Mouse (Mus musculus) midbrain, embryonic 10.5 days (tissue): Measurements from ENCODE around the gene D430042O09Rik. TPM values are rescaled to one million over a fixed set of nuclear protein-coding genes. Genes with fewer than 3 reads are reported as not detected.

Source experiments
- DNase-seq: peaks from one replicate; pipeline ENCODE4 v3.0.0-alpha.2; 2017; ENCODE audit warnings: low spot score
- H3K27ac ChIP-seq: fragments of 300-500 bp; sonication (generic); replicated peaks from 2 replicates; pipeline ENCODE4 v1.5.1; 2016; ENCODE audit warnings: mild to moderate bottlenecking
- H3K27me3 ChIP-seq: fragments of 300-500 bp; sonication (generic); 2 replicates; pipeline ENCODE4 v1.6.1; 2016; ENCODE audit warnings: low read depth, mild to moderate bottlenecking; ENCODE audit not compliant: poor library complexity, severe bottlenecking
- H3K36me3 ChIP-seq: fragments of 300-500 bp; sonication (generic); 2 replicates; pipeline ENCODE4 v1.6.1; 2016; ENCODE audit warnings: mild to moderate bottlenecking, moderate library complexity
- H3K4me1 ChIP-seq: fragments of 300-500 bp; sonication (generic); 2 replicates; pipeline ENCODE4 v1.6.1; 2016
- H3K4me3 ChIP-seq: fragments of 300-500 bp; sonication (generic); 2 replicates; pipeline ENCODE4 v1.5.1; 2016; ENCODE audit warnings: mild to moderate bottlenecking, moderate library complexity
- H3K9me3 ChIP-seq: fragments of 300-500 bp; sonication (generic); replicated peaks from 2 replicates; pipeline ENCODE4 v1.6.1; 2016; ENCODE audit warnings: mild to moderate bottlenecking
- WGBS: fragments of 180-500 bp; shearing (Covaris S2); methylation state at CpG from one replicate; pipeline ENCODE4 v1.1.7; 2016; 5-methylcytosine and 5-hydroxymethylcytosine counted together
- polyA plus RNA-seq: library from polyadenylated mRNA; unstranded; fragments of >200 nt; fragmentation: Nextera tagmentation; extraction: Ambion mirVana; gene quantifications from 2 replicates; pipeline ENCODE4 v1.2.1, GENCODE M21; 2016

The D430042O09Rik gene
- polyA plus RNA-seq, 1 experiment from 2014 or later = 8.8 TPM

DNA sequence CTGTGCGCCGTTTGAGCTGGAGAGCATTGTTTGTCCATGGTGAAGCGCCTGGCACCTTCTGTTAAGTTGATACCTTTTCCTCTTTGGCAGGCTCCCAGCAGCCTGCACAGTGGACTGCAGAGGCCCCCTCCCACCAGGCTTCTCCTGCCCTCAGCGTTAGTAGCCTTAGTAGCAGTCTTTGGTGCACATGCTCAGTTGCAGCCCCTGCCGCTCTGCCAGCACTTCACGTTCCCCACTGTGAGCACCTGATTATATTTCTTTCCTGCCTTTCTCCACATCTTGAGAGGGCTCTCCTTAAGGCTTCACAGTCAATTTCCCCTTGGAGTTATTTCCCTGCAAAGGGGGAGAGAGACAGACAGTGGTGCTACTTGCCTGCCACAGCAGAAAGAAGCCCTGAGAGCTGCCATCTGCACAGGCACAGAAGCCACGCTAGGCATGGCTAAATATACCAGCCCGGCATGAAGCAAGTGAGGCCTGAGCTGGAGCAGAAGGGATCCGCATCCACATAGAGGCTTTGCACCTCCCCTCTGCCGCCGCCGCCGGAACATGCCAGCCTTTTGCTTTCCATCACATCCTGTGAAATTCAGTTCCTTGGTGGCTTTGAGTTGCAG lies 65.4 kb downstream of the D430042O09Rik start:
- H3K27me3 ChIP-seq = no peaks in the 10 kb centered on the region
- H3K36me3 ChIP-seq = peaks cover 25% of the 10 kb centered on the region
- no peak overlapping the region for H3K27ac ChIP-seq
- WGBS = 84% methylated on average over 13 of the region's 13 CpGs
- DNase-seq = no peak
- H3K9me3 ChIP-seq = no peaks in the 10 kb centered on the region
- H3K4me1 ChIP-seq = no peaks in the 10 kb centered on the region
- H3K4me3 ChIP-seq = no peak overlapping the region

DNA sequence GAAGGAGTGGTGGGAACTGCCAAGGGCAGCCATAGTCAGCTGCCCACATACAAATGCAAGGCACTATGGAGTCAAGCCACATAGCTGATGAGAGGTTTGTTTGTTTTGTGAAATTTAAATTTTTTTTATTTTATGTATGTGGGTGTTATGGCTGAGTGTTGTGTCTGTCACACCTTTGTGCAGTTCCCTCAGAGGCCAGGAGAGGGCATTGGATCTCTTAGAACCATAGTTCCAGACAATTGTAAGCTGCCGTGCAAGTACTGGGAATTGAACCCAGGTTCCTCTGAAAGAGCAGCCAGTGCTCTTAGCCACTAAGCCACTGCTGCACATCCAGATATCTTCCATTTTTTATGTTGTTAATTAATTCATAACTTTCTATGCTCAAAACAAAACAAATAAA lies 75.5 kb downstream of the D430042O09Rik start:
- no peak for DNase-seq
- 63% methylated on average over 1 of the region's 1 CpGs for WGBS
- Histone ChIP-seq H3K4me3 (no peak overlapping the region), H3K36me3 (no peaks in the 10 kb centered on the region), H3K4me1 (no peaks in the 10 kb centered on the region), H3K9me3 (no peaks in the 10 kb centered on the region), H3K27ac (no peak overlapping the region), H3K27me3 (no peaks in the 10 kb centered on the region)

DNA sequence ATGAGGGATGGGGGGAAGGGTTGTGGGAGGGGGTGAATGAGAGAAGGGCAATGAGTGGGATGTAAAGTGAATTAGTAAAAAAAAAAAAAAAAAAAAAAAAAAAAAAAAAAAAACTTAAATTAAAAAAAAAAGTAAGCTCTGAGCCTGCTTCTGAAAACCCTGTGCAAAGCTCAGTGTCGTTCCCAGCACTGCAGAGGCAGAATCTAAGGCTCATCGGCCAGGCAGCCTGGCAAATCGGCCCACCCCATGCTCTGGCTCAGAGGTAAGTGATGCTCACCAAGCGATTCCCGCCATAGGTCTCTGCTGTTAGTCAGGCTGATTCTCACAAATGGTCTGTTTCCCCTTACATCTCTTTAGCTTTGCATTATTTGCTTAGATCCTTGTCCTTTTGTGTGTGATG lies 78.4 kb downstream of the D430042O09Rik start:
- Histone ChIP-seq H3K9me3 (no peaks in the 10 kb centered on the region), H3K27me3 (no peaks in the 10 kb centered on the region), H3K4me3 (no peak overlapping the region), H3K27ac (no peak overlapping the region; the same call in 1 of the 2 replicates), H3K4me1 (peaks cover 11% of the 10 kb centered on the region), H3K36me3 (no peaks in the 10 kb centered on the region)
- 80% methylated on average over 5 of the region's 5 CpGs for WGBS
- DNase-seq = no peak

DNA sequence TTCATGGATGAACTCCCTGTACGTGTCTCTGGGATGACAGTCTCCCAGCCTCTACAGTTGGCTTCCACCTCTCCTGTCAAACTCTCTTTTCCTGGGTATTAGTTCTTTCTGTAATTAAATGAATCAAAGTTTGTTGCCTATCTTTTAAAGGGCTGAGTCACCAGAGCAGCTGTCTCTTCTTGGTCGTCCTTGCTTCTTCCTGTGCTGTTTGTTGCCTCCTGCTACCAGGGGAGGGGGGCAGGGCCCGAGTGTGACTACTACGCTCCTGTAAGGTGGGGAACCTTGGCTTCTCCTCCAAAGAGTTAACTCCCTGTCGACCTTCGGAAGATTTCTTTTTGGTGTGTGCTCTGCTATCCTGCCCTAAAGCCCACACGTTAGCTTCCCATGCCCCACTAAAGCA lies 79.4 kb downstream of the D430042O09Rik start:
- Histone ChIP-seq H3K27me3 (no peaks in the 10 kb centered on the region), H3K4me1 (peaks cover 11% of the 10 kb centered on the region), H3K4me3 (no peak overlapping the region), H3K27ac (no peak overlapping the region), H3K9me3 (no peaks in the 10 kb centered on the region), H3K36me3 (no peaks in the 10 kb centered on the region)
- DNase-seq = no peak
- WGBS = 78% methylated on average over 7 of the region's 7 CpGs

DNA sequence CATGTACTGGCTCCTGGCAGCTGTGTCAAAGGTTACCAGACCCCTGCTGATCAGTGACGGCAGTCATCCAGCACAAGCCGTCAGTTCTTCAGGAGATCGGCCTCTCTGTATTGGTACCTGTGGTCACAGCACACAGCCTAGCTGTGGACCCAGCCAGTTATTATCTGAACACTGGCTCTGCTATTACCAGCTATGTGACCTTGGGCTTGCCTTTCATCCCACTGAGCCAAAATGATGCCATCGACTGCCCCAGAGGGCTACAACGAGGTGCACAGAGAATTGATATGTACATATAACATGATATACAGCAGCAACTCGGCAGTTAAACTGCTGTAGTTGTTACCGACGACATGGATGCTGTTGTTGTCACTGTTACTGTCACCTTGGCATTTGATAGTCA lies 82.4 kb downstream of the D430042O09Rik start:
- DNase-seq = no peak
- WGBS = 75% methylated on average over 8 of the region's 8 CpGs
- Histone ChIP-seq H3K36me3 (no peaks in the 10 kb centered on the region), H3K4me3 (no peak overlapping the region), H3K27me3 (no peaks in the 10 kb centered on the region), H3K27ac (0 out of 2 replicates have a peak overlapping the region, but pooled peaks have one; percentile 28), H3K9me3 (no peaks in the 10 kb centered on the region), H3K4me1 (peaks cover 14% of the 10 kb centered on the region)

DNA sequence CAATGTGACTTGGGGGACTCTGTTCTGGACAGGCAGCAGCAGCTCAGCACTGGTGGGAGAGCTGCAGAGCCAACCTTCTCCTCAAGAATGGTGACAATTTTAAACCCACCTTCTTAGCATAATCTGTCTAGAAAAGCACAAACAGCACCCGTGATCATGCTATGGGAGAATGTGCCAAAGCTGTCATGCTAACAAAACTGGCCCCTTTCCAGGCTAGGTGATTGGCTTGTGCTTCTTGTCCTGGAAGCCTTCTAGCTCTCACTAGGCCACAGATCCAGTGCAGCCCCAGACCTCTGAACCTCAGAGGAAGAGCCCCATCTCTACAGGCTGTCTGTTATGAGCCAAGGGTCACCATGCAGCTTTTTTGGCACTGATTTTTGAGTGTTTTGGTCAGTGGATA lies 98.9 kb downstream of the D430042O09Rik start:
- 89% methylated on average over 1 of the region's 1 CpGs for WGBS
- no peaks in the 10 kb centered on the region for H3K9me3 ChIP-seq
- no peak for DNase-seq
- H3K36me3 ChIP-seq = no peaks in the 10 kb centered on the region
- no peaks in the 10 kb centered on the region for H3K27me3 ChIP-seq
- H3K27ac ChIP-seq = no peak overlapping the region
- H3K4me3 ChIP-seq = no peak overlapping the region
- no peaks in the 10 kb centered on the region for H3K4me1 ChIP-seq

DNA sequence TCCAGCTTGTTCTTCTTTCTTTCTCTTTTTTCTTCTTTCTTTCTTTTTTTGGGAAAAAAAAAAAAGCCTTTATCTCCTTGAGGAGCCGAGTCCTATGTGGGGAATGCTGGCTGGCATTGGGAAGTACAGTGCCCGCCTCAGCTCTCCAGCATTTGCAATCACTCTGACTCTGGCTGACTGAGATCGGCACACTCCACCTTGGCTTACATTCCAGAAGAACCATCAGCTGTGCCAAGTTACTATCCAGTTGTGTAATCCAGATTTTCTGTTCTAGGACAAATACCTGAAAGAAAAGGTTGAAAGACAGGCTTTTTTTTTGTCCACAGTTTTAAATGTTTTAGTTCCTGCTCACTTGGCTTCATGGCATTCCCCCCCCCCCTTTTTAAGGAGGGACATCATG lies 100.5 kb downstream of the D430042O09Rik start:
- peaks cover 6% of the 10 kb centered on the region for H3K36me3 ChIP-seq
- no peaks in the 10 kb centered on the region for H3K27me3 ChIP-seq
- H3K27ac ChIP-seq = no peak overlapping the region
- no peaks in the 10 kb centered on the region for H3K9me3 ChIP-seq
- DNase-seq = no peak
- H3K4me3 ChIP-seq = no peak overlapping the region
- no peaks in the 10 kb centered on the region for H3K4me1 ChIP-seq
- 88% methylated on average over 3 of the region's 3 CpGs for WGBS

DNA sequence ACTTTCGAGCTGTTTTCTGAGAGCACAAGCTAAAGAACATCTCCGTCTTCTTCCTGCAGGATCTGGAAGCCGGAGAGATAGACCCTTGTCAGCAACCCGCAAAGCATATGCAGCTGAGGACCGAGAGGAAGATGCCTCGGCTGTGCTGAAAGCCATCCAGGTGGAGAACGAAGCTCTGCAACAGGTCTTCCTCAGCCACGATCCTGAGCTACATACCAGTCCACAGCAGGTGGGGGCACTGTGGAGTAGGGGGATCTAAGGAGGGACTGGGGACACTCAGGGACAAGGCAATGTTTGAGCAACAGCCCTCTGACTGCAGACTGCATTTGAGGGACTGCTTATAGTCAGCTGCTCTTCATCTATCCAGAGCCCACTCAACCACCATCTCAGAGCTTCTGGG lies 105.0 kb downstream of the D430042O09Rik start:
- H3K4me3 ChIP-seq = no peak overlapping the region
- 89% methylated on average over 8 of the region's 8 CpGs for WGBS
- H3K27ac ChIP-seq = no peak overlapping the region
- no peak for DNase-seq
- H3K4me1 ChIP-seq = peaks cover 6% of the 10 kb centered on the region
- no peaks in the 10 kb centered on the region for H3K9me3 ChIP-seq
- H3K36me3 ChIP-seq = peaks cover 29% of the 10 kb centered on the region
- H3K27me3 ChIP-seq = no peaks in the 10 kb centered on the region

DNA sequence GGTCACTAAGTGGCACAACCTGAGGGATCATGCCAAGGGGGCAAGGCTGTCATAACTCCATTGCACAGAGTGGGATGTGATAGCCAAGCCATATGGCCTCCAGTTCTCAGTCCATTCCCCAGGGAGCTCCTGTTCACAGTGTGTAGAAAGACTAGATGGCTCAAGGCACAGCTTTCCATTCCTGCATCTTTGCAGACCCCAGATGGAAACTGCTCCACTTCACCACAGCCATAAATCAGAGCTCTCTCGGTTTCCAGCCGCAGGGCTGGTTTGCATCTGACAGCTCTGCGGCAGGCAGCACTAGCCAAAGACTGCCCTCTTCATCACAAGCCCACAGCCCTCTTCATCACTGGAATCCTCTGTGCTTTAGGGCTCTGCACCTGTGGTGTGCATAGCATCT lies 108.0 kb downstream of the D430042O09Rik start:
- Histone ChIP-seq H3K27me3 (no peaks in the 10 kb centered on the region), H3K27ac (no peak overlapping the region), H3K4me1 (peaks cover 6% of the 10 kb centered on the region), H3K4me3 (no peak overlapping the region), H3K9me3 (no peaks in the 10 kb centered on the region), H3K36me3 (peaks cover 29% of the 10 kb centered on the region)
- no peak for DNase-seq
- WGBS = 95% methylated on average over 3 of the region's 3 CpGs

DNA sequence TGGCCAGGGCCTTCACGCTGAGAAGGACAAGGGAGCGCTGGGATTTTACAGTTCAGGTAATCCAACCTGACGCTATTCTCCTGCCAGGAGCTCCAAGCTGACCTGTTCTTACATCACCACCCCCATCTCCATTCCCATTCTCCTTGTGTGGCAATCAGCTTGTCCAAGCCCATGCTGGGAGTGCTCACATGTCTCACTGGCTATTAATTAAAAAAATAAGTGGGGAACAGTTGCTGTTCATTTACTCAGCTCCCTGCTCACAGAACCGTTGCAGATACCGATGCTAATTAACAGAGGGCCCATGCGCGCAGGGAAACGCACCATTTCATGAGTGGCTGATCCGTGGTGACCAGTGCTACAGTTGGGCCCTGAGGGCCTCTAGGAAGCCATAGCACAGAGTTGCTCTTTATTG lies 110.6 kb downstream of the D430042O09Rik start:
- Histone ChIP-seq H3K36me3 (peaks cover 22% of the 10 kb centered on the region), H3K4me3 (no peak overlapping the region), H3K4me1 (peaks cover 6% of the 10 kb centered on the region), H3K27ac (no peak overlapping the region), H3K27me3 (no peaks in the 10 kb centered on the region), H3K9me3 (no peaks in the 10 kb centered on the region)
- no peak for DNase-seq
- WGBS = 77% methylated on average over 9 of the region's 9 CpGs

DNA sequence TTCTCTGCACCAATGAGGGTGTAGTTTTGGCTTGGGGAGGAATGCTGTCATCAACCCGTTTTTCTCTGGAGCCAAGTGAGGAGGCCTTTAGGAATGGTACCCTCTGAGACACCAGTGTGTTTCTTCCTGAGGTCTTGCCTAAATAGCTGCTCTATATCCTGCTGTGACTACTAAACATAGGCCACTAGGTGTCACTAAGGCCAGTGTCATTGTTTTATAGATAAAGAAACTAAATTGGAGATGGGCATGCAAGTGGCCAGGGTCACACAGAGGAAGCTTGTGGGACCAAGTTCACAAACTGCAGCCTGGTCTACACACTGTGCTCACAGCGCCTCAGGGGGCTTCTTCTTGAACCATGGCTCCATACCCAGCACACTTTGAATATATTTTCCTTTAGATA lies 112.5 kb downstream of the D430042O09Rik start:
- H3K27ac ChIP-seq = no peak overlapping the region

DNA sequence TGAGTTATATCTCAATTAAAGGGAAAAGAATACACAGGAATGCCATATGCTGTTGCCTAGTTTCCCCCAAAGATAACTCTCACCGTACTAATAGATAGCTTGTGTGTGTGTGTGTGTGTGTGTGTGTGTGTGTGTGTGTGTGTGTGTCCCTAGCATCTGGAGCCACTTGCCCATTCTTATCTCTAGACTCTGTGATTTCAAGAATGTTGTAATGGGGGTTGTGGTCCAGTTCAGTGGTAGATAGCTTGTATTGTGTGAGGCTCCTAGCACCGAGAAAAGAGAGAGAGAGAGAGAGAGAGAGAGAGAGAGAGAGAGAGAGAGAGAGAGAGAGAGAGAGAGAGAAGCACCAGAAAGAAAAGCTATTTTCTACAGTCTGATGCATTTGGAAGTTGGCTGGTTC lies 118.7 kb downstream of the D430042O09Rik start:
- DNase-seq = no peak
- Histone ChIP-seq H3K4me1 (peaks cover 18% of the 10 kb centered on the region), H3K27me3 (no peaks in the 10 kb centered on the region), H3K27ac (no peak overlapping the region), H3K4me3 (no peak overlapping the region), H3K36me3 (peaks cover 6% of the 10 kb centered on the region; the same call in 1 of the 2 replicates), H3K9me3 (no peaks in the 10 kb centered on the region)
- WGBS = 85% methylated on average over 2 of the region's 2 CpGs

More for the DNA sequence above, 112.5 kb downstream of the D430042O09Rik start:
- Histone ChIP-seq H3K4me1 (peaks cover 6% of the 10 kb centered on the region), H3K9me3 (no peaks in the 10 kb centered on the region), H3K36me3 (peaks cover 6% of the 10 kb centered on the region), H3K27me3 (no peaks in the 10 kb centered on the region), H3K4me3 (no peak overlapping the region)
- WGBS = 56% methylated on average over 2 of the region's 2 CpGs
- DNase-seq = no peak

DNA sequence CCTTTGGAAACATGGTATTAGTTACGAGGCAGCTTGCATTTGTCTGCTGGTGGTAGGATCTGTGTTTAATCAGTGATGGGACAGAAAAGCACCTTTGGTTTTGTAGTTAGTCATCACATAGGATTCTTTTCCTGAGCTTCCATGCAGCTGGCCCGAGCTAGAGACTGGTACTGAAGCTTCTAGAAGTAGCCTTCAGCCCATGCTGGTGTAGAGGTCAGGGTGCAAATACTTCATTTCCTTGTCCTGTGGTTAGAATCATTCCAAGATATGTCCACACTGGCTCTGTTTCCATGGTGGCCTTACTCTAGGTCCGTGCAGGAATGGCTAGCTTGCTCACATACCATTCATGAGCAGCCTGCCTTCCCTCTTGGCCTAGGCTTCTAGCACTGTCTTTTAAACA lies 119.2 kb downstream of the D430042O09Rik start:
- DNase-seq = no peak
- WGBS = 81% methylated on average over 3 of the region's 3 CpGs

DNA sequence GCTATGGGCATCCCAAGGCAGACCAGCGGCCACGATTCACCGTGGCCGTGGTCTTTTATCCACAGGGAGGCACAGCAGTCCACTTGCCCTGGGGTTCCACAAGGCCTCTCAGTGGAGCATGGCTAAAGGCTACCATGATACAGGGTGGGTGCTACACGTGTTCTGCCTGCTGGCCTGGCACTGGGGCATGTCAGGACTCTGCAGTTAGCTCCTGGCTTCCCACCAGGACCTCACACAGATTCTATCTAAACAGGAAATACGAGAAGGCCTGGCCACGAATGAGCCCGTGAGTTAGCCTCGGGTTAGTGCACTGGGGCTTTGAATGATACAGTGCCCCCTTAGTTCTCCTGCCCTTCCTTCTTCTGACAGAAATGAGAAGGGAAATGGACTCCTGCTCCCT lies 119.7 kb downstream of the D430042O09Rik start:
- H3K36me3 ChIP-seq = peaks cover 10% of the 10 kb centered on the region; the same call in 1 of the 2 replicates
- H3K9me3 ChIP-seq = no peaks in the 10 kb centered on the region
- H3K4me3 ChIP-seq = no peak overlapping the region
- no peak overlapping the region for H3K27ac ChIP-seq
- 73% methylated on average over 9 of the region's 9 CpGs for WGBS
- peaks cover 18% of the 10 kb centered on the region for H3K4me1 ChIP-seq
- H3K27me3 ChIP-seq = no peaks in the 10 kb centered on the region
- DNase-seq = no peak

More for the DNA sequence above, 119.2 kb downstream of the D430042O09Rik start:
- H3K4me1 ChIP-seq = peaks cover 18% of the 10 kb centered on the region
- H3K9me3 ChIP-seq = no peaks in the 10 kb centered on the region
- H3K4me3 ChIP-seq = no peak overlapping the region
- no peaks in the 10 kb centered on the region for H3K27me3 ChIP-seq
- H3K36me3 ChIP-seq = peaks cover 10% of the 10 kb centered on the region; the same call in 1 of the 2 replicates
- H3K27ac ChIP-seq = no peak overlapping the region
